Mouse (Mus musculus): ENCODE measurements around the gene Celsr3. TPM values are rescaled to one million over a fixed set of nuclear protein-coding genes. Genes with fewer than 3 reads are reported as not detected.
A peak's percentile ranks its signal among the peaks of the same experiment; 100 is the strongest.

Celsr3 gene
- total RNA-seq, 4 experiments from 2014 or later: 3.0 to 8.6 (median 7.9) TPM

- no peak for DNase-seq
These were observed 18.4 kb upstream of the Celsr3 start for GRCm38 (mm10) chr9:108807674-108808073.

GRCm38 (mm10) chr9:108808163-108808665, 17.9 kb upstream of the Celsr3 start, which contains the start of gene Nckipsd:
TSS of gene Nckipsd (plus strand) at chr9:108808368.
- DNase-seq: peak; percentile 88

GRCm38 (mm10) chr9:108809188-108809587, 16.9 kb upstream of the Celsr3 start:
- DNase-seq: no peak

GRCm38 (mm10) chr9:108809723-108810122, 16.4 kb upstream of the Celsr3 start:
- DNase-seq: no peak

GRCm38 (mm10) chr9:108810516-108810915, 15.6 kb upstream of the Celsr3 start:
- no peak for DNase-seq

- DNase-seq: no peak
These were observed 10.6 kb upstream of the Celsr3 start for GRCm38 (mm10) chr9:108815557-108815956.

GRCm38 (mm10) chr9:108819495-108819894, 6.6 kb upstream of the Celsr3 start:
- no peak for DNase-seq

- DNase-seq: no peak
These were observed 6.0 kb upstream of the Celsr3 start for GRCm38 (mm10) chr9:108820077-108820476.

GRCm38 (mm10) chr9:108824144-108824685, 1.9 kb upstream of the Celsr3 start:
- DNase-seq: no peak

GRCm38 (mm10) chr9:108824755-108825413, 1.2 kb upstream of the Celsr3 start:
- peak; percentile 49 for DNase-seq

- DNase-seq: peak; percentile 58
These were observed 700 bp downstream of the Celsr3 start for GRCm38 (mm10) chr9:108826700-108827340.

GRCm38 (mm10) chr9:108827454-108827853, 1.3 kb downstream of the Celsr3 start:
- no peak for DNase-seq

- no peak for DNase-seq
These were observed 1.8 kb downstream of the Celsr3 start for GRCm38 (mm10) chr9:108827906-108828305.

GRCm38 (mm10) chr9:108831637-108832036, 5.5 kb downstream of the Celsr3 start:
- no peak for DNase-seq

- DNase-seq: peak; percentile 94
These were observed 6.4 kb downstream of the Celsr3 start for GRCm38 (mm10) chr9:108832390-108833108.

GRCm38 (mm10) chr9:108842989-108843388, 16.9 kb downstream of the Celsr3 start:
- DNase-seq: no peak

- no peak for DNase-seq
These were observed 19.3 kb downstream of the Celsr3 start for GRCm38 (mm10) chr9:108845390-108845789.

GRCm38 (mm10) chr9:108847374-108847773, 21.3 kb downstream of the Celsr3 start:
- DNase-seq: no peak

GRCm38 (mm10) chr9:108848419-108848818, 22.3 kb downstream of the Celsr3 start:
- no peak for DNase-seq

GRCm38 (mm10) chr9:108852976-108853375, 26.9 kb downstream of the Celsr3 start, which contains the start of gene Slc26a6:
TSS of gene Slc26a6 (plus strand) at chr9:108853283.
- DNase-seq: no peak

GRCm38 (mm10) chr9:108853635-108854240, 27.6 kb downstream of the Celsr3 start:
- DNase-seq: peak; percentile 95

GRCm38 (mm10) chr9:108854241-108854696, 28.1 kb downstream of the Celsr3 start:
- peak; percentile 87 for DNase-seq
